Mouse (Mus musculus) hindbrain, embryonic 15.5 days (tissue): ENCODE results near the gene Abcg3. TPM values are rescaled to one million over a fixed set of nuclear protein-coding genes. Genes with fewer than 3 reads are reported as not detected.
"Not testable (repeated sequence)": the region's sequence is repeated elsewhere in the genome, so short reads cannot be mapped to it uniquely, and the experiment has no call there.

ENCODE experiments used
- ATAC-seq: fragments of 200-750 bp; cut with Nextera tagmentation; 2 replicates; pipeline ENCODE4 v1.8.0; 2017; ENCODE audit warnings: low read depth, moderate number of reproducible peaks, moderate TSS enrichment; ENCODE audit not compliant: low FRiP score
- H3K27ac ChIP-seq: fragments of 300-500 bp; sonication (generic); replicated peaks from 2 replicates; pipeline ENCODE4 v1.5.1; 2015; ENCODE audit warnings: mild to moderate bottlenecking, inconsistent platforms
- H3K27me3 ChIP-seq: fragments of 300-500 bp; sonication (generic); 2 replicates; pipeline ENCODE4 v1.6.1; 2015; ENCODE audit warnings: control low read depth, inconsistent platforms
- H3K36me3 ChIP-seq: fragments of 300-500 bp; sonication (generic); 2 replicates; pipeline ENCODE4 v1.6.1; 2015; ENCODE audit warnings: control low read depth, inconsistent platforms
- H3K4me1 ChIP-seq: fragments of 300-500 bp; sonication (generic); replicated peaks from 2 replicates; pipeline ENCODE4 v1.6.1; 2015; ENCODE audit warnings: control low read depth, inconsistent platforms
- H3K4me2 ChIP-seq: fragments of 300-500 bp; sonication (generic); 2 replicates; pipeline ENCODE4 v1.6.1; 2015; ENCODE audit warnings: moderate library complexity, mild to moderate bottlenecking, inconsistent platforms
- H3K4me3 ChIP-seq: fragments of 300-500 bp; sonication (generic); 2 replicates; pipeline ENCODE4 v1.5.1; 2015; ENCODE audit warnings: mild to moderate bottlenecking, inconsistent platforms
- H3K9ac ChIP-seq: fragments of 300-500 bp; sonication (generic); 2 replicates; pipeline ENCODE4 v1.6.1; 2015; ENCODE audit warnings: inconsistent platforms
- H3K9me3 ChIP-seq: fragments of 300-500 bp; sonication (generic); 2 replicates; pipeline ENCODE4 v1.6.1; 2016; ENCODE audit warnings: control low read depth, inconsistent platforms
- WGBS: fragments of 180-500 bp; shearing (Covaris S2); methylation state at CpG from one replicate; pipeline ENCODE4 v1.1.7; 2015; 5-methylcytosine and 5-hydroxymethylcytosine counted together
- polyA plus RNA-seq: library from polyadenylated mRNA; unstranded; fragments of >200 nt; fragmentation: Nextera tagmentation; extraction: Ambion mirVana; gene quantifications from 2 replicates; pipeline ENCODE4 v1.2.1, GENCODE M21; 2015

The Abcg3 gene
- polyA plus RNA-seq = 0.45 and 0.48 TPM in 2 replicates

DNA sequence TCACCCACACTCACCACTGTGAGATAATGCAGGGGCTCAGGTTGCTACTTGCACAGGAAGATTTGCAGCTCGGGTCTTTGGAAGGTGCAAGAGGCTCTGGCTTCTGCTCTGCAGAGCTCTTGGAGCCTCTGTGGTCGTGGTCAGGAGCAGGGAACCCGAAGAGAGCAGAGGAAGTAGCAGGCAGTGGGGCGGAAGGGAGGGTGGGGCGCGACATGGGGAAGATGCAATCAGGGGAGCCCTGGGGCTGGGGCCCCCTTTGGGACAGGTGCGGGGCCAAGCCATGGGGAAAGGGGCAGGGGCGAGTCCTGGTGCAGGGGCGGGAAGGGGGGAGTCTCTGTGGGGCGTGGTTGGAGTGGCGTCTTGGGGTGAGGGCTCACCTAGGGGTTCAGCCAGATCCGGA is at the start of gene Abcg3:
Gene Abcg3, minus strand, starts transcription at position 184 of the 400 bp plus-strand sequence.
- ATAC-seq = no peak
- H3K4me2 ChIP-seq = no peak within 1 kb of the TSS
- H3K4me3 ChIP-seq = no peak within 1 kb of the TSS
- no peaks in the 10 kb centered on the region for H3K36me3 ChIP-seq
- H3K9ac ChIP-seq = no peak within 1 kb of the TSS
- H3K27ac ChIP-seq = no peak within 1 kb of the TSS
- H3K4me1 ChIP-seq = no peaks in the 10 kb centered on the region
- no peaks in the 10 kb centered on the region for H3K27me3 ChIP-seq
- no peaks in the 10 kb centered on the region for H3K9me3 ChIP-seq
- whole genome bisulfite sequencing = 33% methylated on average over 12 of the region's 12 CpGs

DNA sequence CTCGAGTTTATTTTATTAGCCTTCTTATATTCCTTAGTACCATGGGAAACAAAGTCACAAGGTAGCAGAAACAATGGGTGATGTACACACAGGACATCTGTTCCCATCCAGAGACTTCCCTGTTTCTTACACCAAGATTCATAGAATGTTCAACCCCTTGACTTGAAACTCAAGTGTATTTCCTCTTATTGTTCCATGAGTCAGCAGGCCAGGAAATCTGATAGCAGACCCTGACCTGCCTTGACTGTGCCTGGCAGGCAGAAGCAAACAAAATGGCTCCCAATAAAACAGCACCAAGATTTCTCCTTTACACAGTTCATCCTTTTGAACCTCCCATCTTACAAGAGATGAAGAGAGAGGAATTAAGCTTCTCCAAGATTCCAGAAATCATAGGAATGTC is 30.0 kb upstream of the Abcg3 start:
- no peaks in the 10 kb centered on the region for H3K27me3 ChIP-seq

DNA sequence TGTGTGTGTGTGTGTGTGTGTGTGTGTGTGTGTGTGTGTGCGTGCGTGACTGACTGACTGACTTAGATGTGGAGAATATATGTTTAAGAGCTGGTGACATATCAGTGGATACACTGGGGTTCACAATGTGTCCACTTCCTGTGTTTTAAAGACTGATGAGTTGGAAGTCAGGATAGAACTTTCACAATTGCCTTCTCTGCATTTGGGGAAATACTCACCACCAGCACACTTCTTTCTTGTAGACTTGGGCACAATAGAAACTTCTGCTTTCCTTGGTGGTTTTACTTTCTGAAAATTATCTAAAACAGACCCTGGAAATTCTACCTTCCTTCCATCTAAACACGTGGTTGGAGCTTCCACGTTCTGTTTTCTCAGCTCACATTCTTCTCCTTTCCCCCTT is 29.1 kb upstream of the Abcg3 start:
- H3K9ac ChIP-seq = no peak overlapping the region
- no peaks in the 10 kb centered on the region for H3K4me1 ChIP-seq
- no peak for ATAC-seq
- H3K4me2 ChIP-seq = no peak overlapping the region
- no peaks in the 10 kb centered on the region for H3K9me3 ChIP-seq
- H3K36me3 ChIP-seq = no peaks in the 10 kb centered on the region
- no peaks in the 10 kb centered on the region for H3K27me3 ChIP-seq
- H3K4me3 ChIP-seq = no peak overlapping the region
- H3K27ac ChIP-seq = no peak overlapping the region
- 94% methylated on average over 4 of the region's 4 CpGs for WGBS

More for the DNA sequence above, 30.0 kb upstream of the Abcg3 start:
- Histone ChIP-seq H3K9me3 (no peaks in the 10 kb centered on the region), H3K4me2 (no peak overlapping the region), H3K4me1 (no peaks in the 10 kb centered on the region), H3K36me3 (no peaks in the 10 kb centered on the region), H3K9ac (no peak overlapping the region), H3K4me3 (no peak overlapping the region), H3K27ac (no peak overlapping the region)
- 88% methylated on average over 1 of the region's 1 CpGs for whole genome bisulfite sequencing
- no peak for ATAC-seq

DNA sequence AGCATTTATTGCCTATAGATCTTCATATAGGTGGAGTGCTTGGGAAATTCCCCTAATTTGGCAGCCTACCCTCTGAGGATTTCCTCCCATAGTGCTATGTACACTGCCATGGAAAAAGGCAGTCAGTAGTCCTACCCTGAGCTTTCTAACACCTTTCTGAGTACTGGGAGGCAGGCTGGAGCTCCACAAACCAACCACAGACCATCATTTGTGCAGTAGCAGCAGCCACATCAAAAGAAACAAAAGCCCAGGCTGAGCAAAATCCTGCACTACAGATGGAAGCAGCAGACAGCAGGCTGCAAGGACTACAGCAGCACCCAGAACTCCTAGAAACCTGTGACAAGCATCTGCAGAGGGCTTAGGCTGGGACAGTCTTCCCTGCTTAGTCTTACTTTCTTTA is 27.9 kb upstream of the Abcg3 start:
- no peak for ATAC-seq
- Histone ChIP-seq H3K36me3 (no peaks in the 10 kb centered on the region), H3K4me3 (no peak overlapping the region), H3K27ac (no peak overlapping the region), H3K9ac (no peak overlapping the region), H3K4me2 (no peak overlapping the region), H3K9me3 (no peaks in the 10 kb centered on the region), H3K4me1 (no peaks in the 10 kb centered on the region), H3K27me3 (no peaks in the 10 kb centered on the region)

DNA sequence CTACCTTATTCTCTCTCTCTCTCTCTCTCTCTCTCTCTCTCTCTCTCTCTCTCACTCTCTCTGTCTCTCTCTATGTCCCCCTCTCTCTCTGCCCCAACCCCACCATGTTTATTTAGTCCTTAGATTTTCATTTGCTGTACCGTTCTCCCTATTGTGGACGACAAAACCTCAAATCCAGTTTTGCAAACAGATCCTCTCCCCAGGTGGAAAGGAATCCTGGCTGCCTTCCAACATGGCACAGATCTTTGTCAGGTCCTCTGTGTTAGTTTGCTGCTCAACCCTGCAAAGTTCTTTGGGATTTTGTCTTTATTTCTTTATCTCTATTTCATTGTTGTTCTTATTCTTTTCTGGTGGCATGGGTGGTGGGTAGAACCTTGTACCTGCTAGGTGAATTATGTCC is 6.9 kb upstream of the Abcg3 start:
- 90% methylated on average over 2 of the region's 2 CpGs for WGBS
- Histone ChIP-seq H3K9ac (no peak overlapping the region), H3K4me2 (no peak overlapping the region), H3K27ac (no peak overlapping the region), H3K9me3 (no peaks in the 10 kb centered on the region), H3K27me3 (no peaks in the 10 kb centered on the region), H3K36me3 (no peaks in the 10 kb centered on the region), H3K4me3 (no peak overlapping the region), H3K4me1 (no peaks in the 10 kb centered on the region)
- ATAC-seq = no peak

DNA sequence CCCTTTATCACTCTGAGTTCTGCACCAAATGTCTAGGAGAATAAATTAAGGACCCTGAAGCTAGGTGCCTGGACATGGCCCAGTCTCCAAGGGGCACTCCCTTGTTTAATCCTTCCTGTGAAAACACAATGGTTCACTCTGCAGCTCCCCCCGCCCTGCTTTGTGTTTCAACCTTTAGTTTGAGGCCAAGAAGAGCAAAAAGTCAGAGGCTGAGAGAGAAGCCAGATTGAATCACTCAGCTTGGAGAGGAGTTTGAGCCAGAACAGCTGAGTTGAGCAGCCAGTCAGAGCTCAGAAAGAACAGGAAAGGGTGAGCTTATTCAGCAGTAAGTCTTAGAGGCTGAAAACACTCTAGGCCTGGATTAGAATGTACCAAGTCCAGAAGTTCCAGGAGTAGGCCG is 5.5 kb upstream of the Abcg3 start:
- ATAC-seq = no peak
- Histone ChIP-seq H3K27me3 (no peaks in the 10 kb centered on the region), H3K4me2 (no peak overlapping the region), H3K9me3 (no peaks in the 10 kb centered on the region), H3K9ac (no peak overlapping the region), H3K4me1 (no peaks in the 10 kb centered on the region), H3K36me3 (no peaks in the 10 kb centered on the region), H3K4me3 (no peak overlapping the region), H3K27ac (no peak overlapping the region)
- WGBS = 67% methylated on average over 2 of the region's 2 CpGs

DNA sequence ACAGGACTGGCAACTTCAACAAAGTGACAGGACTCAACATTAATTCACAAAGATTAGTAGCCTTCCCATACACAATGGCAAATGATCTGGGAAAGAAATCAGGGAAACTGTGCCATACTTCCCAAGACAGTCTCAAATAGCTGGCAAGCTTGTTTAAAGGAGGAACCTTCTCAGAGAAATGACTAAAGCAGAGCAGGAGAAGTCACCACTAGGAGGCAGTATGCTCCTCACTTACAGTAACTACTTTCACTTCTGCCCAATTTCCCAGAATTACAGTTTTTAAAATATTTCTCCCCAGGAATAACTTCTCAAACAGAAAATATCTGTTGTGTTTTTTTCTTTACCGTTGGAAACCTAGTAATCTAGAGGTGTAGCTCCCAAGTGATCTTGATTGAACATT is 4.2 kb upstream of the Abcg3 start:
- no peak for ATAC-seq
- H3K27me3 ChIP-seq = no peaks in the 10 kb centered on the region
- no peak overlapping the region for H3K27ac ChIP-seq
- no peaks in the 10 kb centered on the region for H3K9me3 ChIP-seq
- H3K4me3 ChIP-seq = no peak overlapping the region
- no peak overlapping the region for H3K9ac ChIP-seq
- H3K4me2 ChIP-seq = no peak overlapping the region
- WGBS = 64% methylated on average over 1 of the region's 1 CpGs
- no peaks in the 10 kb centered on the region for H3K36me3 ChIP-seq
- no peaks in the 10 kb centered on the region for H3K4me1 ChIP-seq

DNA sequence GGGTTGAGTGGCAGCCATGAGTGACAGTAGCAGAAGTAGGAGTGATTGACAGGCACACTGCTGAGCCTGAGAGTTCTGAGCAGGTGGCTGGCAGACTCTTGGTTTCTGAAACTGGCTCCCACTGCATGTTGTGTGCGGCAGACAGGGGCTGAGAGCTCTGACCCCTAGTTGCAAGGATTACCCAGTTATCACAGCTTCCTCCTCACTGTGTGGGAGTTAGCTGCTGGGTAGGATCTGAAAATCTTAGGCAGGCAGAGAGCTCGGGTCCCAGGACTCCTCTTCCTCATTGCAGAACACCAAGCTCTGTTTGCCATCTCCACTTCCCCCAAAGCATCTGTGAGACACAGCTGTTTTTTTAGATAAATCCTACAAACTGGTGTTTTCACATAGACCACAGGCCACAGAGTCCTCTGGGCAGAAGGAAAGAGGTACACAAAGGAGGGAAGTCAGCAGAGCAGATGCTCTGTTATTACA is 3.4 kb downstream of the Abcg3 start:
- no peaks in the 10 kb centered on the region for H3K9me3 ChIP-seq
- no peak for ATAC-seq
- H3K36me3 ChIP-seq = no peaks in the 10 kb centered on the region
- H3K27ac ChIP-seq = no peak overlapping the region
- no peak overlapping the region for H3K4me2 ChIP-seq
- H3K9ac ChIP-seq = no peak overlapping the region
- WGBS = 69% methylated on average over 2 of the region's 2 CpGs
- no peaks in the 10 kb centered on the region for H3K27me3 ChIP-seq
- H3K4me1 ChIP-seq = no peaks in the 10 kb centered on the region
- no peak overlapping the region for H3K4me3 ChIP-seq

DNA sequence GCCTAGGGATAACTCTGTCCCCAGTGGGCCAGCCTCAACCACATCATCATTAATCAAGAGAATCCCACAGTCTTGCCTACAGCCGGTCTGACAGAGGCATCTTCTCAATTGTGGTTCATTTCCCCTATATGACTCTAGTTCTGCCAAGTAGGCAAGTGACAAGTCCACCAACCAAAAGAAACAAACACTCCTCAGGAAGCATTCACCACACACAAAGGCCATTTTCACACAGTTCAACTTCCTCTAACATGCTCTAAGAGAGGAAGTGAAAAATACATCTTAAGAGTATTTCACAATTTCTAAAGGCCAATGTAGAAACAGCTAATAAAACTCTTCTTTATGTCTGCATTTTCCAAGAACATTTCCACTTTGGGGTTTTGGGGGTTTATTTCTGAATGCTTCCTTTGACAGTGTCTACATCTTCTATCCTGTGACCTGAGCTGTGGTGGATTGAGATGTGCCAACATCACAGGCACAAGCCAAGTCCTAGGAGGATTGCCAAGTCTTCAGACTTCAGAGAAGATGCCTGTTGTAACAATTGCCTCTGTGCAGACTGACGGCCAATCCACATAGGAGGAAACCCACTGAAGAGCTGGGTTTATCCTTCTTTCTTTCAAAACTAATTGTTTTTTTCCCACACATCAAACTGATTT is 24.3 kb downstream of the Abcg3 start:
- H3K36me3 ChIP-seq = no peaks in the 10 kb centered on the region
- ATAC-seq = no peak
- H3K27me3 ChIP-seq = no peaks in the 10 kb centered on the region
- no peak overlapping the region for H3K27ac ChIP-seq
- no peak overlapping the region for H3K4me3 ChIP-seq
- H3K9me3 ChIP-seq = no peaks in the 10 kb centered on the region
- H3K9ac ChIP-seq = no peak overlapping the region
- no peak overlapping the region for H3K4me2 ChIP-seq
- no peaks in the 10 kb centered on the region for H3K4me1 ChIP-seq
- WGBS = 80% methylated on average over 2 of the region's 2 CpGs

DNA sequence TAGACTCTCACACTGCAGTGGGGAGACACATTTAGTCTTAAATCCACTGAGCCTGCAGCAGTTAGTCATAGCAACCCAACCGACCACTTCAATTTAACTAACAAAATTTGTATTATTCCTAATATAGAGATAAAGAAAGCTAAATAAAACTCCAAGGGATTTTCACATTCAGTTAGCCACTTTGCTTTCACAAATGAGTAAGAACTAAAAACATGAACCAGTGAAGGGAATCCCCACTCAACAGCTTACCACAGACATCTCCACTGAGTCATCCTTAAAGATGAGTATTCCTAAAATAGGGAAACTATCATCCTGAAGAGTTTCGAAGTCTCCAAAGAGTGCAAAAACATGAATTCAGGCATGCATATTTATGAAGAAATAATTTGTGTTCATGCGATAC is 27.3 kb downstream of the Abcg3 start:
- H3K9ac ChIP-seq = no peak overlapping the region
- H3K4me1 ChIP-seq = no peaks in the 10 kb centered on the region
- no peak for ATAC-seq
- no peak overlapping the region for H3K27ac ChIP-seq
- H3K4me3 ChIP-seq = no peak overlapping the region
- whole genome bisulfite sequencing = 94% methylated on average over 3 of the region's 3 CpGs
- no peak overlapping the region for H3K4me2 ChIP-seq
- H3K9me3 ChIP-seq = no peaks in the 10 kb centered on the region
- H3K27me3 ChIP-seq = no peaks in the 10 kb centered on the region
- H3K36me3 ChIP-seq = no peaks in the 10 kb centered on the region

DNA sequence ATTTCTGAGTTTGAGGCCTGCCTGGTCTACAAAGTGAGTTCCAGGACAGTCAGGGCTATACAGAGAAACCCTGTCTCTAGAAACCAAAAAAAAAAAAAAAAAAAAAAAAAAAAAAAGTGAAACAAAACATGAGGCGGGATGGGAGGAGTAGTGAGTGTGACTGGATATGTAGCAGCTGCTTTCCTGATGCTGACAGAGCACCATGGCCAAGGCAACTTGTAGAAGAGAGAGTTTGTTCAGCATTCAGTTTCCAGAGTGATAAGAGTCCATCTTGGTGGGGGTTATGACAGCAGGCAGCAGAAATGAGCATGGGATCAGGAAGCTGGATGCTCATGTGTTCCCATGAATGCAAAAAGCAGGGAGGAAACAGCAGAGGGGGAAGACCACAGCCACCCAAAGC is 35.6 kb downstream of the Abcg3 start:
- Histone ChIP-seq H3K27ac (no peak overlapping the region), H3K36me3 (no peaks in the 10 kb centered on the region), H3K4me3 (no peak overlapping the region), H3K9ac (no peak overlapping the region), H3K4me2 (no peak overlapping the region), H3K9me3 (no peaks in the 10 kb centered on the region), H3K4me1 (no peaks in the 10 kb centered on the region), H3K27me3 (no peaks in the 10 kb centered on the region)
- no peak for ATAC-seq
- WGBS = 92% methylated on average over 1 of the region's 1 CpGs

DNA sequence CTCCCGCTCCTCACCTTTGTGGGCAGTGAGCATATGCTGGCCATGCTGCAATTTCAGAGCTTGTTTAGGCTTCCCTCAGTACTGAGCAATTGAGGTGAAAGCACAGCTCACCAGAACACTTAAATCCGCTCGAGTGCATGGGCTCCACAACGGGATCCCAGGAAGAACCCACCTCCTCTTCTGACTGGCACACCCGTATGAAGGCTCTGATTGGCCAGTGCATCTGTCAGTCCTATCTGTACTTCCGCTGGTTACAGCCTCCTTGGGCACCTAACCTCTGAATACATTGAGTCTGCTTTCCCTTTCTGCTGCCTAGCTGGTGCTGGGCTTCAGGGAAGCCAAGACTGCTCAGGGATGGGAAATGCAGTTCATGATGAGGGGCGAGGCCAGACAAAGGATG is 48.4 kb downstream of the Abcg3 start:
- Histone ChIP-seq H3K4me3 (no peak overlapping the region), H3K4me1 (no peaks in the 10 kb centered on the region), H3K36me3 (no peaks in the 10 kb centered on the region), H3K27ac (no peak overlapping the region), H3K27me3 (no peaks in the 10 kb centered on the region), H3K9me3 (no peaks in the 10 kb centered on the region), H3K4me2 (no peak overlapping the region), H3K9ac (no peak overlapping the region)
- no peak for ATAC-seq
- WGBS = 93% methylated on average over 7 of the region's 7 CpGs

DNA sequence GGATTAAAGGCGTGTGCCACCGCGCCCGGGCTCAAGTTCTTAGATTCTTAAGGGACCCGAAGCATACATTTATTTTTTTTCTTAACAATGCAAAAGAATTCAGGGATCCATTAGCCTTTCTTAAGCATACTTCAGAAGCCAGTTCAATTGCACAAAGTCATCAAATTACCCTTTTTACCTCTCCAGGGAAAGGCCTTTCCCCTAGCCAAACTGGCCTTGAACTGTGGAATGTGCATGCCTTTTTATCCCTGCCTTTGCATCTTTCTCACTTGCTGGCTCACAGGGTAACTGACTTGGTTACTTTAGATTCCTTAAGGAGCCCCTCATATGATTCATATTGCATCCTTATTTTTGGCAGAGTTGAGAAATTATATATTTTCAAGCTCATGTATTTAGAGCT is 76.0 kb downstream of the Abcg3 start:
- not testable (repeated sequence) for H3K4me1 ChIP-seq, H3K27me3 ChIP-seq, ATAC-seq, H3K4me2 ChIP-seq, H3K27ac ChIP-seq, H3K36me3 ChIP-seq, H3K4me3 ChIP-seq, H3K9me3 ChIP-seq, H3K9ac ChIP-seq
- 86% methylated on average over 5 of the region's 5 CpGs for WGBS
